In the genomic region with DNA sequence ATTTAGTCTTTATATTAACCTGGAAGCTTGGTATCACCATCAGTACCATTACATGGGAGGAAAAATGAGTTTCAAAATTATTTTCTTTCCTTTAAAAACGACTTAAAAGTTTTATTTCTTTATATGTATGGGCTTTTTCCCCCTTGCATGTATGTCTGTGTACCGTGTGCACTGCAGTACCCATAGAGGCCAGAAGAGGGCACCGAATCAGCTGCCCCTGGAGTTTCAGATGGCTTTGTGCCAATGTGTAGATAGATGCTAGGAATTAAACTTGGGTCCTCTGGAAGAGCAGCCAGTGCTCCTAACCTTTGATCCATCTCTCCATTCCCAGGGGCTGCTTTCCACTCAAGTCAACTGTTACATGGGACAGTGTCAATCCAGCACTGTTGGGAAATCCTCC, we compare ENCODE assay signal across 8 mouse cellular contexts.
DNase-seq lines count a peak whose midpoint lies in the region; ATAC-seq and TF ChIP-seq lines count a peak whose summit lies in the region.

No protein-coding gene starts in this region.

- H3K4me1 ChIP-seq in liver, embryonic 14.5 days (replicated peaks; ENCODE audit: control insufficient read depth in 2 of 2, insufficient read depth in 2 of 2, low read length in 1 of 2): no peaks in the 10 kb centered on the region
- no peaks in the 10 kb centered on the region for H3K4me1 ChIP-seq in liver, embryonic 11.5 days (replicated peaks; ENCODE audit: control insufficient read depth, insufficient read depth, low read length)

- ATAC-seq in liver, embryonic 14.5 days (ENCODE audit: insufficient read depth): no peak
- ATAC-seq in liver, embryonic 11.5 days (replicated peaks; ENCODE audit: low FRiP score): no peak

- 16% methylated on average over 3 of the region's 3 CpGs for WGBS in liver, embryonic 14.5 days (ENCODE audit: insufficient replicate concordance)
- WGBS in liver, embryonic 11.5 days: 23% methylated on average over 3 of the region's 3 CpGs

- no peaks in the 10 kb centered on the region for H3K9me3 ChIP-seq in liver, embryonic 14.5 days (ENCODE audit: control insufficient read depth, low read length)
- no peaks in the 10 kb centered on the region for H3K9me3 ChIP-seq in liver, embryonic 11.5 days (ENCODE audit: control insufficient read depth, low read length)

- no peaks in the 10 kb centered on the region for H3K36me3 ChIP-seq in liver, embryonic 14.5 days (replicated peaks; ENCODE audit: control insufficient read depth, insufficient read depth, low read depth)
- no peaks in the 10 kb centered on the region for H3K36me3 ChIP-seq in liver, embryonic 11.5 days (ENCODE audit: control insufficient read depth, insufficient read depth, low read length)

- H3K27ac ChIP-seq in liver, embryonic 14.5 days: no peak overlapping the region
- H3K27ac ChIP-seq in liver, embryonic 11.5 days (ENCODE audit: low read depth, low read length): no peak overlapping the region

- peak; percentile 64 for TF ChIP-seq CTCF in liver, embryonic 14.5 days (IDR thresholded peaks at IDR 0.05; ENCODE audit: low read depth)

- no peak overlapping the region for H3K4me3 ChIP-seq in liver, embryonic 14.5 days (ENCODE audit: insufficient read depth in 1 of 2, low read depth in 2 of 2, low read length in 2 of 2)
- no peak overlapping the region for H3K4me3 ChIP-seq in liver, embryonic 11.5 days (ENCODE audit: low read depth, low read length)

- no peak for TF ChIP-seq EP300 in liver, embryonic 14.5 days (IDR thresholded peaks at IDR 0.05; ENCODE audit: low read depth)

- intact Hi-C loops in gastrocnemius, postnatal 36 days (cut with DNase I): no loop called here

- H3K9ac ChIP-seq in liver, embryonic 14.5 days (replicated peaks): no peak overlapping the region
- H3K9ac ChIP-seq in liver, embryonic 11.5 days (ENCODE audit: low read depth, low read length): no peak overlapping the region

- peak; percentile 20 to 36 for DNase-seq in cerebellum, postnatal 14 days
- no peak for DNase-seq in cerebellum, adult 11 months
- DNase-seq in liver, embryonic 14.5 days (ENCODE audit: low read depth in 3 of 3, low spot score in 3 of 3): peak in 1 of 3 experiments; percentile 1
- DNase-seq in liver, embryonic 11.5 days (ENCODE audit: low spot score): no peak
- peak; percentile 29 for DNase-seq in brain, adult 2 months (ENCODE audit: low read depth, low spot score)
- peak; percentile 36 for DNase-seq in lung, postnatal 10 days
- no peak for DNase-seq in frontal cortex, postnatal 14 days (ENCODE audit: low spot score in 2 of 2)
- DNase-seq in gastrocnemius, postnatal 36 days: no peak

- no peak overlapping the region for H3K4me2 ChIP-seq in liver, embryonic 14.5 days (ENCODE audit: low read depth)
- no peak overlapping the region for H3K4me2 ChIP-seq in liver, embryonic 11.5 days

- no peaks in the 10 kb centered on the region for H3K27me3 ChIP-seq in liver, embryonic 14.5 days (ENCODE audit: control insufficient read depth, insufficient read depth, low read length)
- no peaks in the 10 kb centered on the region for H3K27me3 ChIP-seq in liver, embryonic 11.5 days (replicated peaks; ENCODE audit: control insufficient read depth, insufficient read depth, low read length)

Comparison
In these comparisons a context has a peak if more than half of its experiments do, and no peak if none do; other contexts are left out.
1. DNase-seq: peak in cerebellum, postnatal 14 days (2 of 2), brain, adult 2 months (single experiment) and lung, postnatal 10 days (single experiment); none in cerebellum, adult 11 months (single experiment), liver, embryonic 11.5 days (single experiment), frontal cortex, postnatal 14 days (0 of 2) and gastrocnemius, postnatal 36 days (0 of 2).